Mouse (Mus musculus) MEL (cell line): ENCODE results near the gene Dlx1.

Experiments used
- CHD2 ChIP-seq: IDR thresholded peaks from 2 replicates; pipeline ENCODE4 v1.6.1; 2011; ENCODE audit warnings: low read length, improper control_type of control experiment
- CTCF ChIP-seq, 3 experiments: IDR thresholded peaks in 2 of 3; conservative IDR thresholded peaks in 1 of 3; 2 replicates each; pipeline ENCODE4 v1.5.1; 2011 to 2012; ENCODE audit warnings: low read length in 3 of 3, low read depth in 2 of 3, mild to moderate bottlenecking in 2 of 3, improper control_type of control experiment in 1 of 3, inconsistent platforms in 1 of 3, mixed read lengths in 1 of 3, moderate library complexity in 1 of 3; ENCODE audit not compliant: control insufficient read depth in 1 of 3, insufficient read depth in 1 of 3, poor library complexity in 1 of 3, severe bottlenecking in 1 of 3
- EP300 ChIP-seq, 2 experiments: IDR thresholded peaks; 2 replicates each; pipeline ENCODE4 v1.6.1; 2011; ENCODE audit warnings: improper control_type of control experiment in 2 of 2, low read length in 2 of 2, low read depth in 1 of 2, mild to moderate bottlenecking in 1 of 2
- GATA1 ChIP-seq: IDR thresholded peaks from 2 replicates; pipeline ENCODE4 v1.6.1; 2011; ENCODE audit warnings: low read depth, low read length, improper control_type of control experiment
- MAZ ChIP-seq: IDR thresholded peaks from 2 replicates; pipeline ENCODE4 v1.6.1; 2012; ENCODE audit warnings: low read depth, mild to moderate bottlenecking, inconsistent platforms, low read length, improper control_type of control experiment
- NRF1 ChIP-seq: IDR thresholded peaks from 2 replicates; pipeline ENCODE4 v1.6.1; 2014; ENCODE audit warnings: low read depth, mild to moderate bottlenecking, inconsistent platforms, low read length, improper control_type of control experiment, moderate library complexity; ENCODE audit not compliant: poor library complexity, insufficient read depth, severe bottlenecking
- POLR2A ChIP-seq, 2 experiments: IDR thresholded peaks; 2 replicates each; pipeline ENCODE4 v1.6.1; 2011 to 2012; ENCODE audit warnings: low read length in 2 of 2, mild to moderate bottlenecking in 2 of 2, control low read depth in 1 of 2, improper control_type of control experiment in 1 of 2, low read depth in 1 of 2, moderate library complexity in 1 of 2; ENCODE audit not compliant: control insufficient read depth in 1 of 2, insufficient read depth in 1 of 2, poor library complexity in 1 of 2
- SMC3 ChIP-seq: IDR thresholded peaks from 2 replicates; pipeline ENCODE4 v1.6.1; 2011; ENCODE audit warnings: low read depth, low read length, improper control_type of control experiment
- USF1 ChIP-seq: IDR thresholded peaks from 2 replicates; pipeline ENCODE4 v1.6.1; 2014; ENCODE audit warnings: low read depth, mild to moderate bottlenecking, inconsistent platforms, low read length, improper control_type of control experiment, moderate library complexity
- ZNF384 ChIP-seq: IDR thresholded peaks from 2 replicates; pipeline ENCODE4 v1.6.1; 2012; ENCODE audit warnings: low read depth, mild to moderate bottlenecking, inconsistent platforms, low read length, improper control_type of control experiment

- TF ChIP-seq GATA1 = no peak
- TF ChIP-seq SMC3 = no peak
- TF ChIP-seq EP300 (IDR thresholded peaks at IDR 0.05; ENCODE audit: low read depth in 1 of 2, low read length in 2 of 2) = no peak
- TF ChIP-seq CHD2 = no peak
- no peak for TF ChIP-seq CTCF (IDR thresholded peaks at IDR 0.05 in 2 of 3, conservative IDR thresholded peaks at IDR 0.05 in 1 of 3; ENCODE audit: control insufficient read depth in 1 of 3, insufficient read depth in 1 of 3, low read depth in 2 of 3, low read length in 3 of 3, poor library complexity in 1 of 3, severe bottlenecking in 1 of 3)
- TF ChIP-seq ZNF384 = no peak
- no peak for TF ChIP-seq POLR2A (IDR thresholded peaks at IDR 0.05; ENCODE audit: control insufficient read depth in 1 of 2, insufficient read depth in 1 of 2, low read depth in 1 of 2, low read length in 2 of 2, poor library complexity in 1 of 2)
- TF ChIP-seq MAZ = no peak
- TF ChIP-seq NRF1 = no peak
- no peak for TF ChIP-seq USF1
Observed at GRCm38 (mm10) chr2:71531990-71532970, 4.4 kb downstream of the Dlx1 start.
